Mouse (Mus musculus) G1E (cell line): ENCODE measurements around the gene Hoxd3.

Experiments used
- CTCF ChIP-seq: IDR thresholded peaks from 2 replicates; pipeline ENCODE4 v1.5.1; 2012; ENCODE audit warnings: low read depth, low read length, inconsistent platforms, mixed read lengths
- GATA1 ChIP-seq: IDR thresholded peaks from 2 replicates; pipeline ENCODE4 v1.6.1; 2012; ENCODE audit warnings: borderline replicate concordance, low read length, inconsistent platforms, mixed read lengths
- POLR2AphosphoS5 ChIP-seq: IDR thresholded peaks from 2 replicates; pipeline ENCODE4 v1.6.1; 2012; ENCODE audit warnings: low read depth, low read length, inconsistent platforms; ENCODE audit not compliant: insufficient replicate concordance

- TF ChIP-seq GATA1 (no peak), POLR2AphosphoS5 (no peak), CTCF (no peak)
These were observed 41.4 kb downstream of the Hoxd3 start for GRCm38 (mm10) chr2:74753175-74753523.
